Mouse (Mus musculus): ENCODE results near the gene Ttc7b. TPM values are rescaled to one million over a fixed set of nuclear protein-coding genes. Genes with fewer than 3 reads are reported as not detected.
A peak's percentile ranks its signal among the peaks of the same experiment; 100 is the strongest.

The Ttc7b gene
- 6.0 and 6.3 TPM in 2 replicates for polyA plus RNA-seq (2014; fragmentation: Nextera tagmentation; extraction: Ambion mirVana)

GRCm38 (mm10) chr12:100520794-100521186, at the start of gene Ttc7b:
Gene Ttc7b (minus strand): TSS chr12:100520826.
- ATAC-seq (peak; percentile 70), DNase-seq (ENCODE audit: low spot score) (no peak)
- Histone ChIP-seq H3K4me2 (ENCODE audit: low read length) (peak within 1 kb of the TSS; percentile 89), H3K9ac (ENCODE audit: low read length) (peak within 1 kb of the TSS; percentile 96), H3K27ac (ENCODE audit: low read depth, low read length) (peak within 1 kb of the TSS; percentile 86), H3K27me3 (replicated peaks; ENCODE audit: control insufficient read depth, insufficient read depth, low read length) (no peaks in the 10 kb centered on the region), H3K36me3 (ENCODE audit: control insufficient read depth, insufficient read depth, low read length) (no peaks in the 10 kb centered on the region), H3K9me3 (replicated peaks; ENCODE audit: control insufficient read depth, low read length) (no peaks in the 10 kb centered on the region), H3K4me1 (ENCODE audit: control insufficient read depth, insufficient read depth, low read length) (peaks cover 13% of the 10 kb centered on the region; the same call in 1 of the 2 replicates), H3K4me3 (ENCODE audit: low read depth, low read length) (peak within 1 kb of the TSS; percentile 83)
- WGBS: 3% methylated on average over 27 of the region's 42 CpGs

GRCm38 (mm10) chr12:100568831-100569230, 48.2 kb upstream of the Ttc7b start:
- H3K9ac ChIP-seq (ENCODE audit: low read length): no peak overlapping the region
- H3K4me2 ChIP-seq (ENCODE audit: low read length): no peak overlapping the region
- H3K9me3 ChIP-seq (replicated peaks; ENCODE audit: control insufficient read depth, low read length): no peaks in the 10 kb centered on the region
- peaks cover 8% of the 10 kb centered on the region; the same call in 1 of the 2 replicates for H3K36me3 ChIP-seq (ENCODE audit: control insufficient read depth, insufficient read depth, low read length)
- ATAC-seq (no peak), DNase-seq (ENCODE audit: low spot score) (peak; percentile 12)
- no peak overlapping the region for H3K4me3 ChIP-seq (ENCODE audit: low read depth, low read length)
- H3K27ac ChIP-seq (ENCODE audit: low read depth, low read length): no peak overlapping the region
- no peaks in the 10 kb centered on the region for H3K27me3 ChIP-seq (replicated peaks; ENCODE audit: control insufficient read depth, insufficient read depth, low read length)
- no peaks in the 10 kb centered on the region for H3K4me1 ChIP-seq (ENCODE audit: control insufficient read depth, insufficient read depth, low read length)
- WGBS: 75% methylated on average over 7 of the region's 7 CpGs

GRCm38 (mm10) chr12:100568105-100568504, 47.5 kb upstream of the Ttc7b start:
- DNase-seq (ENCODE audit: low spot score) (no peak), ATAC-seq (no peak)
- Histone ChIP-seq H3K4me1 (ENCODE audit: control insufficient read depth, insufficient read depth, low read length) (no peaks in the 10 kb centered on the region), H3K9ac (ENCODE audit: low read length) (no peak overlapping the region), H3K27me3 (replicated peaks; ENCODE audit: control insufficient read depth, insufficient read depth, low read length) (no peaks in the 10 kb centered on the region), H3K9me3 (replicated peaks; ENCODE audit: control insufficient read depth, low read length) (no peaks in the 10 kb centered on the region), H3K27ac (ENCODE audit: low read depth, low read length) (no peak overlapping the region), H3K4me3 (ENCODE audit: low read depth, low read length) (no peak overlapping the region), H3K4me2 (ENCODE audit: low read length) (no peak overlapping the region), H3K36me3 (ENCODE audit: control insufficient read depth, insufficient read depth, low read length) (0 out of 2 replicates have a peak, but pooled peaks cover 10% of the 10 kb centered on the region)
- WGBS: 85% methylated on average over 6 of the region's 6 CpGs

- no peaks in the 10 kb centered on the region for H3K9me3 ChIP-seq (replicated peaks; ENCODE audit: control insufficient read depth, low read length)
- H3K4me2 ChIP-seq (ENCODE audit: low read length): no peak overlapping the region
- WGBS: 78% methylated on average over 3 of the region's 3 CpGs
- DNase-seq (ENCODE audit: low spot score) (no peak), ATAC-seq (no peak)
- no peak overlapping the region for H3K4me3 ChIP-seq (ENCODE audit: low read depth, low read length)
- H3K27me3 ChIP-seq (replicated peaks; ENCODE audit: control insufficient read depth, insufficient read depth, low read length): no peaks in the 10 kb centered on the region
- no peak overlapping the region for H3K9ac ChIP-seq (ENCODE audit: low read length)
- no peaks in the 10 kb centered on the region for H3K4me1 ChIP-seq (ENCODE audit: control insufficient read depth, insufficient read depth, low read length)
- H3K27ac ChIP-seq (ENCODE audit: low read depth, low read length): no peak overlapping the region
- 0 out of 2 replicates have a peak, but pooled peaks cover 11% of the 10 kb centered on the region for H3K36me3 ChIP-seq (ENCODE audit: control insufficient read depth, insufficient read depth, low read length)
Observed at GRCm38 (mm10) chr12:100567627-100568026, 47.0 kb upstream of the Ttc7b start.

- ATAC-seq (no peak), DNase-seq (ENCODE audit: low spot score) (no peak)
- no peak overlapping the region for H3K4me3 ChIP-seq (ENCODE audit: low read depth, low read length)
- no peak overlapping the region for H3K9ac ChIP-seq (ENCODE audit: low read length)
- H3K9me3 ChIP-seq (replicated peaks; ENCODE audit: control insufficient read depth, low read length): no peaks in the 10 kb centered on the region
- H3K27ac ChIP-seq (ENCODE audit: low read depth, low read length): no peak overlapping the region
- 89% methylated on average over 6 of the region's 6 CpGs for WGBS
- no peaks in the 10 kb centered on the region for H3K4me1 ChIP-seq (ENCODE audit: control insufficient read depth, insufficient read depth, low read length)
- no peak overlapping the region for H3K4me2 ChIP-seq (ENCODE audit: low read length)
- H3K27me3 ChIP-seq (replicated peaks; ENCODE audit: control insufficient read depth, insufficient read depth, low read length): no peaks in the 10 kb centered on the region
- peaks cover 16% of the 10 kb centered on the region; the same call in 1 of the 2 replicates for H3K36me3 ChIP-seq (ENCODE audit: control insufficient read depth, insufficient read depth, low read length)
Observed at GRCm38 (mm10) chr12:100553675-100554074, 33.0 kb upstream of the Ttc7b start.

GRCm38 (mm10) chr12:100551972-100552371, 31.3 kb upstream of the Ttc7b start:
- Histone ChIP-seq H3K4me3 (ENCODE audit: low read depth, low read length) (no peak overlapping the region), H3K36me3 (ENCODE audit: control insufficient read depth, insufficient read depth, low read length) (peaks cover 16% of the 10 kb centered on the region; the same call in 1 of the 2 replicates), H3K9me3 (replicated peaks; ENCODE audit: control insufficient read depth, low read length) (no peaks in the 10 kb centered on the region), H3K4me2 (ENCODE audit: low read length) (no peak overlapping the region), H3K4me1 (ENCODE audit: control insufficient read depth, insufficient read depth, low read length) (no peaks in the 10 kb centered on the region), H3K27me3 (replicated peaks; ENCODE audit: control insufficient read depth, insufficient read depth, low read length) (no peaks in the 10 kb centered on the region), H3K9ac (ENCODE audit: low read length) (no peak overlapping the region), H3K27ac (ENCODE audit: low read depth, low read length) (no peak overlapping the region)
- DNase-seq (ENCODE audit: low spot score) (no peak), ATAC-seq (no peak)
- 88% methylated on average over 1 of the region's 1 CpGs for WGBS

GRCm38 (mm10) chr12:100544194-100544567, 23.6 kb upstream of the Ttc7b start:
- 93% methylated on average over 4 of the region's 4 CpGs for WGBS

GRCm38 (mm10) chr12:100543437-100544193, 23.0 kb upstream of the Ttc7b start:
- no peaks in the 10 kb centered on the region for H3K27me3 ChIP-seq (replicated peaks; ENCODE audit: control insufficient read depth, insufficient read depth, low read length)
- no peak overlapping the region for H3K4me2 ChIP-seq (ENCODE audit: low read length)
- no peak overlapping the region for H3K9ac ChIP-seq (ENCODE audit: low read length)
- H3K27ac ChIP-seq (ENCODE audit: low read depth, low read length): no peak overlapping the region
- H3K4me3 ChIP-seq (ENCODE audit: low read depth, low read length): no peak overlapping the region
- H3K9me3 ChIP-seq (replicated peaks; ENCODE audit: control insufficient read depth, low read length): no peaks in the 10 kb centered on the region
- WGBS: 82% methylated on average over 6 of the region's 6 CpGs
- ATAC-seq (no peak), DNase-seq (ENCODE audit: low spot score) (no peak)
- H3K36me3 ChIP-seq (ENCODE audit: control insufficient read depth, insufficient read depth, low read length): no peaks in the 10 kb centered on the region
- no peaks in the 10 kb centered on the region for H3K4me1 ChIP-seq (ENCODE audit: control insufficient read depth, insufficient read depth, low read length)

More at GRCm38 (mm10) chr12:100544194-100544567, 23.6 kb upstream of the Ttc7b start:
- H3K27me3 ChIP-seq (replicated peaks; ENCODE audit: control insufficient read depth, insufficient read depth, low read length): no peaks in the 10 kb centered on the region
- H3K9ac ChIP-seq (ENCODE audit: low read length): no peak overlapping the region
- H3K27ac ChIP-seq (ENCODE audit: low read depth, low read length): no peak overlapping the region
- H3K4me3 ChIP-seq (ENCODE audit: low read depth, low read length): no peak overlapping the region
- H3K4me1 ChIP-seq (ENCODE audit: control insufficient read depth, insufficient read depth, low read length): no peaks in the 10 kb centered on the region
- no peaks in the 10 kb centered on the region for H3K36me3 ChIP-seq (ENCODE audit: control insufficient read depth, insufficient read depth, low read length)
- no peak overlapping the region for H3K4me2 ChIP-seq (ENCODE audit: low read length)
- DNase-seq (ENCODE audit: low spot score): no peak
- H3K9me3 ChIP-seq (replicated peaks; ENCODE audit: control insufficient read depth, low read length): no peaks in the 10 kb centered on the region
- no peak for ATAC-seq

- DNase-seq (ENCODE audit: low spot score) (no peak), ATAC-seq (no peak)
- Histone ChIP-seq H3K4me1 (ENCODE audit: control insufficient read depth, insufficient read depth, low read length) (no peaks in the 10 kb centered on the region), H3K9me3 (replicated peaks; ENCODE audit: control insufficient read depth, low read length) (no peaks in the 10 kb centered on the region), H3K4me2 (ENCODE audit: low read length) (no peak overlapping the region), H3K36me3 (ENCODE audit: control insufficient read depth, insufficient read depth, low read length) (no peaks in the 10 kb centered on the region), H3K9ac (ENCODE audit: low read length) (no peak overlapping the region), H3K4me3 (ENCODE audit: low read depth, low read length) (no peak overlapping the region), H3K27me3 (replicated peaks; ENCODE audit: control insufficient read depth, insufficient read depth, low read length) (no peaks in the 10 kb centered on the region), H3K27ac (ENCODE audit: low read depth, low read length) (no peak overlapping the region)
- 86% methylated on average over 6 of the region's 6 CpGs for WGBS
Observed at GRCm38 (mm10) chr12:100542494-100542893, 21.9 kb upstream of the Ttc7b start.

Data from forebrain, embryonic 14.5 days (tissue).